Mouse (Mus musculus): ENCODE measurements around the gene Prima1.

The Prima1 gene

GRCm38 (mm10) chr12:103242083-103242581 is at the start of gene Prima1:
TSS of gene Prima1 (minus strand) at chr12:103242150.
- peak; percentile 69 for DNase-seq (ENCODE audit: low spot score)

- no peak for DNase-seq (ENCODE audit: low spot score)
Observed at GRCm38 (mm10) chr12:103287276-103287675, 45.3 kb upstream of the Prima1 start.

GRCm38 (mm10) chr12:103283411-103283810 is 41.5 kb upstream of the Prima1 start:
- DNase-seq (ENCODE audit: low spot score), result no peak

- no peak for DNase-seq (ENCODE audit: low spot score)
Observed at GRCm38 (mm10) chr12:103282936-103283335, 41.0 kb upstream of the Prima1 start.

DNA sequence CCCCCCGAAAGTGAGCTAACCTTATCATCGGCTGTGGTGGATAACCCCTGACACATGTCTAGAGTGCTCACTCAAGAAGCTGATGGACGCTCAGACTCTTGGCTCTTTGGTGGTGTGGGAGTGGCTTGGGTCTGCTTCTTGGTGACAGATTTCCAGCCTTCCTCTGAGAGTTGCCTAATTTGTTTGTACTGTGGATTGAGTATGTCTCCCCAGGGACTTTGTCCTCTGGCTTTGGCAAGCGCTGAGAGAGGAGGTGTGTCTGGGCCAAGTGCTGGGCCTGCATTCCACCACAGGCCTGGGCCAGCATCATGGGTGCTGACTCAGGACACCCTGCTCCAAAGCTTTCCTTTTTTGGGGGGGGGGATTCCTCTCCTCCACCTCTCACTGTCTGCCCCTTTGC is 40.0 kb upstream of the Prima1 start:
- peak; percentile 45 for DNase-seq (ENCODE audit: low spot score)

DNA sequence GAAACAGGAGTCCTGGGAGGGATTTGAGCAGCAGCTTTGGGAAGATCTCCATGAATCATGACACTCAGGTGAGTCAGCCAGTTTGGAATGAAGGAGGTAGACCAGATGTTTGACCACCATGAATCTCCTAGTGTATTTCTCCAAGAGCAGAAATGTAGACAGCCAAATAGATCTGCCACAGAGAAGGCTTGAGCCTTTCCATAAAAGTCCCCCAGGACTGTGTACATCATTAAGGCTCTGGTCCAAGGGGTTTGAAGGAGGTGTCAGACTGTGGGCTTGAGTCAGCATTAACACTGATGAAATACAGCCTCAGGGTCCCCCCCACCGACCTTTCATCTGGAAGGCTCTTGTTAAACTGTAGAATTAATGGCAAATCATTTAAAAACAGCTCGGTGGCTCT is 39.5 kb upstream of the Prima1 start:
- DNase-seq (ENCODE audit: low spot score), result no peak

GRCm38 (mm10) chr12:103276422-103276821 is 34.5 kb upstream of the Prima1 start:
- no peak for DNase-seq (ENCODE audit: low spot score)

- no peak for DNase-seq (ENCODE audit: low spot score)
Observed at GRCm38 (mm10) chr12:103273732-103274131, 31.8 kb upstream of the Prima1 start.

- no peak for DNase-seq (ENCODE audit: low spot score)
Observed at GRCm38 (mm10) chr12:103273051-103273450, 31.1 kb upstream of the Prima1 start.

DNA sequence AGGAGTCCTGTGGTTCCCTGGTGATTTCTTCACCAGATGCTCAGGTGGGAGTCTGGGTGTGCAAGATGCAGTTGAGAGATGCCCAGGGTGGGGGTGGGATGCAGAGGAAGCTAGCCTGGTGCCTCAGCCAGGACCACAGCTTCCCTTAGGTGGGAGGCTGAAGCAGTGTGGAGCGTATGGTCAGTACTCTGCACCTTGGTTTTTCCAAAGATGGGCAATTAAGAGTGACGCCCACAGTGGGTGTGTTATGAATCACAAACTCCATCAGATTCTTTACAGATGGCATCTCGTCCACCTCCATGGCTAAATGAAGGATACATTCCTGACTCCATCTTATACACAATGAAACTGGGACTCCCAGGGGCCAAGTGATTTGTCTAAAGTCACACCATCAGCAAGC is 30.2 kb upstream of the Prima1 start:
- DNase-seq (ENCODE audit: low spot score), result no peak

DNA sequence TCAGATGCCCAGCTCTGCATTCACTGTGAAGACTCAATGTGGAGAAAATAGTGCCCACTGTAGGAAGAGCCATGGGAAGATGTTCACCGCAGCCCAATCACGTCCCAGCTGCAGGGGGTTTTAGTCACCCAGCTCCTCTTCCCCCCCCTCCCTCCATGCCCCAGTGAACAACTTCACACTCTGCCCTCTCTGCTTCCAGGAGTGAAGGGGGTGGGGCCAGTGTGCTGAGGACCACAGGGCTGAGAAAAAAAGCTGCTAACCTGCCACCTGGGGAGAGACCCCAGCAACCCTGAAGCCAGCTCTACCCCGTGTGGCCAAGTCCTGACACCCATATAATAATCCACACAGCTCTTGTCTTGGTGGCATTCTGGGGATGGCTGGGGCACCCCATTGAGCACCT is 24.7 kb upstream of the Prima1 start:
- no peak for DNase-seq (ENCODE audit: low spot score)

GRCm38 (mm10) chr12:103262017-103262865 is 20.3 kb upstream of the Prima1 start:
- no peak for DNase-seq (ENCODE audit: low spot score)

DNA sequence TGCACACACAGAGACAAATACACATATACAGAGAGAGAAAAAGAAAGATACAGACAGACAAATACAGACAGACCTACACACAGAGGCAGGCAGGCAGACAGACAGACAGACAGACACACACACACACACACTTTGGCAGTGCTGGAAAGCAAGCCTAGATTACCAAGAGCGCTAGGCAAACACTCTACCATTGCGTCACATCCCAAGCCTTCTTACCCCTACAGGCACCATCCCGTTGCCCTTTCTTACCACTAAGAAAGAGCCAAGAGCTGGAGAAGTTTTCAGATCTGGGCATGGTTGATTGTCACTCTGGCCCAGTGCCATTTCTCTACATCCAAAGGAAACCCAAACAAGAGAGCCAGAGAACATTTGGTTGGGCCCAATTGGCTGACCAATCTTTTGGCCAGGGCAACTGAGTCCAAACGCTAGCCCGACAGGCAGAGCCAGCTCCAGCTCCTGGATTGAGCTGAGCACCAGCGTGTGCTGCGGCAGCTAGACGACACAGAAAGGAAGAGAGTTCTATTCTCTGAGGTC is 11.0 kb upstream of the Prima1 start:
- no peak for DNase-seq (ENCODE audit: low spot score)

DNA sequence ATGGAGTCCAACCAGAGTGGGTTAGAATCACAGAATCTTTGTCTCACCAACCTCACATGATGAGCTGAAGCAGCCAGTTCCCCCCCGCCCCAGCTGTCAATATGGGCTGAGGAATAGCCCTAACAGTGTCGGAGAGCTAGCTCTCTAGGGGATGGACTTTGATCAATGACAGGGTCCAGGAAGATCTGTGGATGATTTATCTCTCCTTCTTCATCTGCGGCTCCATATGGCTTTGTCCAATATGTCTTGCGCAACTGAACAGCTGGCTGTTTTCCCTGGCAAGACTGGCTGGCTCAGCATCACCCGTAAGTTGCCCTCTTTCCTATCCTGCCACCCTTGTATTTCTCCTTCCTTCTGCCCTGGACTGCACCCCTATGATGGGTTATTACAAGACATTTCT is 9.2 kb upstream of the Prima1 start:
- DNase-seq (ENCODE audit: low spot score), result no peak

- no peak for DNase-seq (ENCODE audit: low spot score)
Observed at GRCm38 (mm10) chr12:103250333-103250732, 8.4 kb upstream of the Prima1 start.

GRCm38 (mm10) chr12:103243041-103243440 is 1.1 kb upstream of the Prima1 start:
- DNase-seq (ENCODE audit: low spot score), result no peak

DNA sequence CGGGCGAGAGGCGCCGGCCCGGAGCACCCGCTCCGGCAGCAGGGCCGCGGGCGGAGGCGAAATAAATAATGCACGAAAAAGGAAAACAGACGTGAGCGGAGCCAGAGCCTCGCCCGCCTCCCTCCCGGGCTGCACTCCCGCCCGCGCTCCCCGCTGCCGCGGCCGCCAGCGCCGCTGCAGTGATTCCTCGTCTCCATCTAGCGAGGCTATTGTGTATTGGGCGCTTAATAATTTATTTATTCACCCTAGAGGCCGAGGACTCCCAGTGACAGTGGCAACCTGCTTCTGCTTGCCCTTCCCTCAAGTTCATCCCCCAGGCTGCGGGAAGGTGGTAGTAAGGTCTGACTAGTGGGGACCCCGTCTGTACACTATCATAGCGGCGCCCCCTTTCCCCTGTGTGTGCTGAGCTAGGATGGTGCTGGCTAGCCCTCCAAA is 658 bp upstream of the Prima1 start:
- peak; percentile 61 for DNase-seq (ENCODE audit: low spot score)

DNA sequence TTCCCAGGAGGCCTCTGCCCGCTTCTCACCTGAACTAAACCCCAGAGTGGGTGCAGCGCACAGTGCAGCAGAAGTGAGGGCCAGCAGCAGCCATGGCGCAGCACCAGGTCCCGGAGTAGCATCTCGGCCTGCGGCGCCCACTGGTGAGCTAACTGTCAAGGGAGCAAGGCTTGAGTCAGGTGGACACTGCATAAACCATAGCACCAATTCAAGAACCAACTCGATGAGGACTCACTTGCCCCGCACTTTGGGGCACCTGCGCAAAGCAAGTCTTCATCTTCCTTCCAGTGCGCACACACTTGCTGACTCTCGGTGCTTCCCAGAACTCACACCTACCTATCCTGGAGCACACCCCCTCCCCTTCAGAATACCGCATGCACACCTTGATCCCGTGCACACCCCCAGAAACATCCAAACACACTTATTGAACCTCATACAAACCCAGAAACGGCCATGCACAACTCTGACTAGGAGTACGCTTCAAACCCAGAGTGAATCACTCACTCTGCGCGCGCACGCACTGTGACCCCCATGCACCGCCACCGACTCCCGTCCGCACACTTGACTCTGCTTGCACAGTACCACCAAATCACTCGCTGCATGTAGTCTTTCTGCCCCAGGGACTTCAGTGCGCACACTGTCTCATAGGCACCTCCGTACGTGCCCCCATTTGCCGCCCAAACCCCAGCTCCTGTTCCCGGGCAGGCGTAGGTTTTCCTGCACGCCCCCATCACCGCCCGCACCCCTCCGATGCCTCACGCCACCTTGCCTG is 453 bp downstream of the Prima1 start:
- DNase-seq (ENCODE audit: low spot score), result no peak

DNA sequence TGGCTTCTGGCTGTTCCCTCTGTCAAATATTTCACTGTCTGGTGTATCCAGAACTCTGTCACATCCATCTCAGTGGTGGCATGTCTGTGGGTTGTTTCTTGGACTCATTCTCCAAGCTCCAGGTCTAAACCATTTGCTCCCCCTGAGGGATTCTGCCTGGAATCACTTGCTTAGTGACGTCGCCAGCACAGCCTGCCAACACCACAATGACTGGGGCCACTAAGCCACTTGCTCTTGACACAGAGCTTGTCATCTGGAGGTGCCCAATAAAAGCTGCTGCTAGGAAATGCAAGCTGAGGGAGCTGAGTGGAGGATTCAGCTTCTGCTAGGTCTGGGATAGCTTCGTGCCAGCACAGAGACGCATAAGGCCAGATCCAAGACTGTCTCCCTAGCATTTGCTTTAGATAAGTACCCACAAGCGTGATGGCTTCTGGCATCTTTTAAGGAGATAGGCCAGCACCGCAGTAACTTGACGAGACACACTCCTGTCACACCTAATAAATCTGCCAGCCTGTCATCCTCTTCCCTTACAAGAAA is 3.0 kb downstream of the Prima1 start:
- no peak for DNase-seq (ENCODE audit: low spot score)

- no peak for DNase-seq (ENCODE audit: low spot score)
Observed at GRCm38 (mm10) chr12:103235856-103236255, 6.1 kb downstream of the Prima1 start.

- DNase-seq (ENCODE audit: low spot score), result no peak
Observed at GRCm38 (mm10) chr12:103235251-103235650, 6.7 kb downstream of the Prima1 start.

DNA sequence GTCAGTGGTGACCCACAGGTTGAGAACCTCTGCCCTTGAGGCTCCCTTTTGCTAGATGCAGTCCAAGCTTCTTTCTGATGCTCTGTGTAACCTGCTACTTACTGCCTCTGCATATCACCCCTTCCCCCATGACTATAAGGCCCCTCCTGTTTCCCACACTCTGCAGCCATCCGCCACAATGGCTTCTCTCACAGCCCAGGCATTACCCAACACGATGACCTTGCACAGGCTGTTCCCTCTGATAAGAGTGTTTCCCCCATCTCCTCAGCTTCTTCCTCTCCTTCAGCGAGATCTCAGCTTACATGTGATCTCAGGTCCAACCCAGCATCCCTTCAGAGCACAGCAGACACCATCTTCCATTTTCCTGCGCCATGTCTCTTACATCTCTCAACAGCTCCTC is 12.9 kb downstream of the Prima1 start:
- no peak for DNase-seq (ENCODE audit: low spot score)

GRCm38 (mm10) chr12:103226121-103226520 is 15.8 kb downstream of the Prima1 start:
- no peak for DNase-seq (ENCODE audit: low spot score)

Measured in urinary bladder, postnatal 14 days (tissue).